Comparison of ENCODE assay signal across 8 mouse cellular contexts in the genomic region with DNA sequence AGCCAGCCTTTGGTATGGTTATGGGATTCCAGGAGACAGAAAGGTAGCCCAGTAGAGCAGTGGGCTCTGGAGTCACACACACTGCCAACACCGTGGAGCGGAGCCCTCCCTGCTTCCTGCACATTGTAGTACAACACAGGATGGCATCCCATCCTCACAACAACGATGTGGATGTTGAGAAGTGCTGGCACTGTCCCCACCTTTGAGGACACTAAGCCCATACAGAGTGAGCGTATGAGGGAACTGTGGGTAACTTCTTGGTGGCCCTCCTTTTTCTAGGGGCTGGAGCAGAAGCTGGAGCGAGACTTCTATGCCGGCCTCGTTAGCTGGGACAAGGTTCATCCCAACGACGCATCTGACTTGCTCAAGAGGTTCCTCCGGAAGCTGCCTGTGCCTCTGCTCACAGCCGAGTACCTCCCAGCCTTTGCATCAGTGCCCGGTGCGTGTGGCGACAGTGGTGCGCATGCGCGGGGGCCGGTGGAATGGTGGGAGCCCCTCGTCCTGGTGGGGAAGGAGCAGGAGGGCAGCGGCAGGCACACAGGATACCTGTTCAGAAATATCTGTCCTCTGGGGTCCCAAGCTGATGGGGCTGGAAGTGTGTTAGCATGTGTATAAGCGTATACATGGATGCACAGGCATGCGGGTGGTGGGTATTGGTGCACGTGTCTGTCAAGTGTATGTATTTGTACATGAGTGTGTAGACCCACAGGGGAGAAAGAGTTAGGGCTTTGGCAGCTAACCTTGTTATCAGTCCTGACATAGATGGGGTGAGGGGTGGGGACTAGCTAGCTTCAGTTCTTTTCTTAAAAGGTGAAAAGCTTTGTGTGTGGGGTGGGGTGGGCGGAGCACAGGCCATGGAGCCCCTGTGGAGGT. TPM values are rescaled to one million over a fixed set of nuclear protein-coding genes. Genes with fewer than 3 reads are reported as not detected.
A peak's percentile ranks its signal among the peaks of the same experiment; 100 is the strongest.
DNase-seq lines count a peak whose midpoint lies in the region; ATAC-seq and TF ChIP-seq lines count a peak whose summit lies in the region.

No protein-coding gene starts in this region.

- no peak for TF ChIP-seq CTCF in stomach, postnatal 0 days (IDR thresholded peaks at IDR 0.05; ENCODE audit: low read depth)

- H3K27me3 ChIP-seq in stomach, embryonic 14.5 days (ENCODE audit: control insufficient read depth, insufficient read depth, low read length): no peaks in the 10 kb centered on the region
- H3K27me3 ChIP-seq in stomach, postnatal 0 days (ENCODE audit: control insufficient read depth, insufficient read depth, low read length): no peaks in the 10 kb centered on the region
- H3K27me3 ChIP-seq in forebrain, embryonic 11.5 days (ENCODE audit: control insufficient read depth, insufficient read depth, low read length): no peaks in the 10 kb centered on the region
- peaks cover 5% of the 10 kb centered on the region; the same call in 1 of the 2 replicates for H3K27me3 ChIP-seq in liver, embryonic 11.5 days (replicated peaks; ENCODE audit: control insufficient read depth, insufficient read depth, low read length)
- H3K27me3 ChIP-seq in stomach, embryonic 16.5 days (ENCODE audit: control insufficient read depth, insufficient read depth, low read length): no peaks in the 10 kb centered on the region

- no peak overlapping the region for H3K9ac ChIP-seq in stomach, embryonic 14.5 days (replicated peaks; ENCODE audit: low read depth, low read length)
- H3K9ac ChIP-seq in stomach, postnatal 0 days (ENCODE audit: low read length): no peak overlapping the region
- peak overlapping the region; percentile 23 for H3K9ac ChIP-seq in forebrain, embryonic 11.5 days (ENCODE audit: low read length)
- no peak overlapping the region for H3K9ac ChIP-seq in liver, embryonic 11.5 days (ENCODE audit: low read depth, low read length)
- H3K9ac ChIP-seq in stomach, embryonic 16.5 days (ENCODE audit: low read length): no peak overlapping the region

- H3K4me1 ChIP-seq in stomach, embryonic 14.5 days (ENCODE audit: control insufficient read depth, insufficient read depth, low read length): no peaks in the 10 kb centered on the region
- no peaks in the 10 kb centered on the region for H3K4me1 ChIP-seq in stomach, postnatal 0 days (replicated peaks; ENCODE audit: control insufficient read depth, insufficient read depth)
- H3K4me1 ChIP-seq in forebrain, embryonic 11.5 days (replicated peaks; ENCODE audit: control insufficient read depth, insufficient read depth, low read length): no peaks in the 10 kb centered on the region
- H3K4me1 ChIP-seq in liver, embryonic 11.5 days (replicated peaks; ENCODE audit: control insufficient read depth, insufficient read depth, low read length): no peaks in the 10 kb centered on the region
- no peaks in the 10 kb centered on the region for H3K4me1 ChIP-seq in stomach, embryonic 16.5 days (ENCODE audit: control insufficient read depth, insufficient read depth, low read length)

- TF ChIP-seq EP300 in stomach, postnatal 0 days (optimal IDR thresholded peaks at IDR 0.05): no peak

- H3K4me3 ChIP-seq in stomach, embryonic 14.5 days (ENCODE audit: low read depth, low read length): no peak overlapping the region
- H3K4me3 ChIP-seq in stomach, postnatal 0 days (ENCODE audit: low read depth, low read length): no peak overlapping the region
- H3K4me3 ChIP-seq in forebrain, embryonic 11.5 days (ENCODE audit: low read depth, low read length): no peak overlapping the region
- H3K4me3 ChIP-seq in liver, embryonic 11.5 days (ENCODE audit: low read depth, low read length): no peak overlapping the region
- no peak overlapping the region for H3K4me3 ChIP-seq in stomach, embryonic 16.5 days (replicated peaks; ENCODE audit: low read length)

- ATAC-seq in stomach, embryonic 14.5 days (ENCODE audit: insufficient number of reproducible peaks, insufficient read depth, low FRiP score, low read depth): no peak
- ATAC-seq in stomach, postnatal 0 days (ENCODE audit: low FRiP score, low TSS enrichment): no peak
- ATAC-seq in forebrain, embryonic 11.5 days (replicated peaks; ENCODE audit: low FRiP score): peak; percentile 58
- no peak for ATAC-seq in liver, embryonic 11.5 days (replicated peaks; ENCODE audit: low FRiP score)
- no peak for ATAC-seq in stomach, embryonic 16.5 days (ENCODE audit: insufficient read depth, low FRiP score)
- no peak for ATAC-seq in erythroblast, adult 5-6 weeks (replicated peaks; ENCODE audit: low FRiP score, poor library complexity, severe bottlenecking)

- DNase-seq in stomach, postnatal 0 days (ENCODE audit: low spot score): no peak
- DNase-seq in forebrain, embryonic 11.5 days (ENCODE audit: low spot score): peak; percentile 79
- no peak for DNase-seq in liver, embryonic 11.5 days (ENCODE audit: low spot score)
- DNase-seq in urinary bladder, adult 18-20 months (ENCODE audit: low spot score in 2 of 2): no peak
- DNase-seq in spleen, adult 18-20 months: no peak

- H3K9me3 ChIP-seq in stomach, embryonic 14.5 days (ENCODE audit: control insufficient read depth, low read depth, low read length): no peaks in the 10 kb centered on the region
- no peaks in the 10 kb centered on the region for H3K9me3 ChIP-seq in stomach, postnatal 0 days (ENCODE audit: control insufficient read depth, low read length)
- no peaks in the 10 kb centered on the region for H3K9me3 ChIP-seq in forebrain, embryonic 11.5 days (ENCODE audit: control insufficient read depth, low read length)
- no peaks in the 10 kb centered on the region for H3K9me3 ChIP-seq in liver, embryonic 11.5 days (ENCODE audit: control insufficient read depth, low read length)
- no peaks in the 10 kb centered on the region for H3K9me3 ChIP-seq in stomach, embryonic 16.5 days (replicated peaks; ENCODE audit: control insufficient read depth, low read length)

- peak overlapping the region; percentile 26 for H3K4me2 ChIP-seq in stomach, embryonic 14.5 days (replicated peaks; ENCODE audit: low read depth, low read length)
- H3K4me2 ChIP-seq in stomach, postnatal 0 days (replicated peaks; ENCODE audit: low read depth): no peak overlapping the region
- H3K4me2 ChIP-seq in forebrain, embryonic 11.5 days (ENCODE audit: low read depth, low read length, severe bottlenecking): peak overlapping the region; percentile 32; the same call in 1 of the 2 replicates
- H3K4me2 ChIP-seq in liver, embryonic 11.5 days: peak overlapping the region; percentile 30; the same call in 1 of the 2 replicates
- 0 out of 2 replicates have a peak overlapping the region, but pooled peaks have one; percentile 19 for H3K4me2 ChIP-seq in stomach, embryonic 16.5 days (ENCODE audit: low read depth, low read length)

- no peaks in the 10 kb centered on the region for H3K36me3 ChIP-seq in stomach, embryonic 14.5 days (ENCODE audit: control insufficient read depth, insufficient read depth, low read length)
- H3K36me3 ChIP-seq in stomach, postnatal 0 days (ENCODE audit: control insufficient read depth, insufficient read depth, low read length): no peaks in the 10 kb centered on the region
- H3K36me3 ChIP-seq in forebrain, embryonic 11.5 days (ENCODE audit: control insufficient read depth, insufficient read depth, low read length): no peaks in the 10 kb centered on the region
- no peaks in the 10 kb centered on the region for H3K36me3 ChIP-seq in liver, embryonic 11.5 days (ENCODE audit: control insufficient read depth, insufficient read depth, low read length)
- no peaks in the 10 kb centered on the region for H3K36me3 ChIP-seq in stomach, embryonic 16.5 days (ENCODE audit: control insufficient read depth, insufficient read depth, low read length)

- H3K27ac ChIP-seq in stomach, embryonic 14.5 days (ENCODE audit: low read length): no peak overlapping the region
- no peak overlapping the region for H3K27ac ChIP-seq in stomach, postnatal 0 days (replicated peaks)
- no peak overlapping the region for H3K27ac ChIP-seq in forebrain, embryonic 11.5 days (ENCODE audit: low read depth, low read length)
- no peak overlapping the region for H3K27ac ChIP-seq in liver, embryonic 11.5 days (ENCODE audit: low read depth, low read length)
- no peak overlapping the region for H3K27ac ChIP-seq in stomach, embryonic 16.5 days (ENCODE audit: low read length)

- 51% methylated on average over 24 of the region's 24 CpGs for WGBS in stomach, embryonic 14.5 days
- 54% methylated on average over 24 of the region's 24 CpGs for WGBS in stomach, postnatal 0 days
- 43% methylated on average over 24 of the region's 24 CpGs for WGBS in forebrain, embryonic 11.5 days
- WGBS in liver, embryonic 11.5 days: 46% methylated on average over 24 of the region's 24 CpGs
- WGBS in stomach, embryonic 16.5 days: 45% methylated on average over 24 of the region's 24 CpGs

RNA-seq across cellular contexts. Expression of a gene that starts 27.1 kb away (rescaled TPM):
- 1.4 and 1.7 TPM in 2 replicates for polyA plus RNA-seq in stomach, embryonic 14.5 days (2014; fragmentation: Nextera tagmentation; extraction: Ambion mirVana)
- polyA plus RNA-seq in stomach, postnatal 0 days (2015; fragmentation: Nextera tagmentation; extraction: Ambion mirVana): 11.4 and 12.7 TPM in 2 replicates
- 0.15 TPM in 1 of 2 replicates, not detected in the other for polyA plus RNA-seq in forebrain, embryonic 11.5 days (2014; fragmentation: Nextera tagmentation; extraction: Ambion mirVana)
- polyA plus RNA-seq in liver, embryonic 11.5 days (2014; fragmentation: Nextera tagmentation; extraction: Ambion mirVana): not detected in 2 replicates
- polyA plus RNA-seq in stomach, embryonic 16.5 days (2015; fragmentation: Nextera tagmentation; extraction: Ambion mirVana): 8.3 and 9.3 TPM in 2 replicates
- total RNA-seq in erythroblast, adult 5-6 weeks (2015; ENCODE audit: low replicate concordance): not detected in 2 replicates
- total RNA-seq in erythroblast, adult 5-6 weeks (2017; ENCODE audit: low replicate concordance): not detected in 2 replicates

RNA-seq across cellular contexts. Expression of a gene that starts 37.3 kb away (rescaled TPM):
- polyA plus RNA-seq in stomach, embryonic 14.5 days (2014; fragmentation: Nextera tagmentation; extraction: Ambion mirVana): 0.77 and 1.2 TPM in 2 replicates
- 2.3 and 2.9 TPM in 2 replicates for polyA plus RNA-seq in stomach, postnatal 0 days (2015; fragmentation: Nextera tagmentation; extraction: Ambion mirVana)
- not detected in 2 replicates for polyA plus RNA-seq in forebrain, embryonic 11.5 days (2014; fragmentation: Nextera tagmentation; extraction: Ambion mirVana)
- not detected in 2 replicates for polyA plus RNA-seq in liver, embryonic 11.5 days (2014; fragmentation: Nextera tagmentation; extraction: Ambion mirVana)
- 1.9 and 3.8 TPM in 2 replicates for polyA plus RNA-seq in stomach, embryonic 16.5 days (2015; fragmentation: Nextera tagmentation; extraction: Ambion mirVana)
- not detected in 2 replicates for total RNA-seq in erythroblast, adult 5-6 weeks (2015; ENCODE audit: low replicate concordance)
- total RNA-seq in erythroblast, adult 5-6 weeks (2017; ENCODE audit: low replicate concordance): not detected in 2 replicates
